Mouse (Mus musculus): ENCODE results near the gene Cttn. TPM values are rescaled to one million over a fixed set of nuclear protein-coding genes. Genes with fewer than 3 reads are reported as not detected.

Gene Cttn
- polyA plus RNA-seq (2015; fragmentation: Illumina TruSeq; extraction: RNeasy Lipid Tissue Mini Kit (QIAGEN cat#74804); ENCODE audit: low read depth, low replicate concordance): 83.5 TPM

GRCm38 (mm10) chr7:144470545-144471059 is at the start of gene Cttn:
Gene Cttn, minus strand, starts transcription at chr7:144471009.

Other genes starting within 250 kb of the Cttn start
- 26.6 TPM for gene Ppfia1, start 82.7 kb upstream of the Cttn start, polyA plus RNA-seq (2015; fragmentation: Illumina TruSeq; extraction: RNeasy Lipid Tissue Mini Kit (QIAGEN cat#74804); ENCODE audit: low read depth, low replicate concordance)
- gene Fadd, start 111.5 kb upstream of the Cttn start, polyA plus RNA-seq (2015; fragmentation: Illumina TruSeq; extraction: RNeasy Lipid Tissue Mini Kit (QIAGEN cat#74804); ENCODE audit: low read depth, low replicate concordance): 1.4 TPM